Mouse (Mus musculus) forelimb bud, embryonic 11.5 days (tissue): ENCODE results near the gene Gigyf2.
"Not testable (repeated sequence)": the region's sequence is repeated elsewhere in the genome, so short reads cannot be mapped to it uniquely, and the experiment has no call there.

Source experiments
- DNase-seq: peaks from one replicate; pipeline ENCODE4 v3.0.0-alpha.2; 2012; ENCODE audit warnings: low read depth, low spot score

Gene Gigyf2

GRCm38 (mm10) chr1:87447183-87448104 lies 120.6 kb downstream of the Gigyf2 start:
- peak; percentile 49 for DNase-seq

- DNase-seq, result no peak
Observed at GRCm38 (mm10) chr1:87449432-87449831, 122.6 kb downstream of the Gigyf2 start.

- no peak for DNase-seq
Observed at GRCm38 (mm10) chr1:87456425-87456824, 129.6 kb downstream of the Gigyf2 start.

- no peak for DNase-seq
Observed at GRCm38 (mm10) chr1:87458045-87458444, 131.2 kb downstream of the Gigyf2 start.

GRCm38 (mm10) chr1:87459856-87460255 lies 133.1 kb downstream of the Gigyf2 start:
- not testable (repeated sequence) for DNase-seq

- DNase-seq, result no peak
Observed at GRCm38 (mm10) chr1:87467469-87467868, 140.7 kb downstream of the Gigyf2 start.

- no peak for DNase-seq
Observed at GRCm38 (mm10) chr1:87468321-87468720, 141.5 kb downstream of the Gigyf2 start.

- not testable (repeated sequence) for DNase-seq
Observed at GRCm38 (mm10) chr1:87469971-87470370, 143.2 kb downstream of the Gigyf2 start, which contains the start of gene Snorc. Gene Snorc (plus strand): TSS chr1:87470271.

GRCm38 (mm10) chr1:87471914-87472313 lies 145.1 kb downstream of the Gigyf2 start:
- DNase-seq, result no peak

- DNase-seq, result no peak
Observed at GRCm38 (mm10) chr1:87472576-87472975, 145.8 kb downstream of the Gigyf2 start.

- no peak for DNase-seq
Observed at GRCm38 (mm10) chr1:87475076-87475895, 148.5 kb downstream of the Gigyf2 start.

- no peak for DNase-seq
Observed at GRCm38 (mm10) chr1:87482546-87482945, 155.7 kb downstream of the Gigyf2 start.

- DNase-seq, result no peak
Observed at GRCm38 (mm10) chr1:87486386-87486785, 159.6 kb downstream of the Gigyf2 start.

GRCm38 (mm10) chr1:87492285-87492684 lies 165.5 kb downstream of the Gigyf2 start:
- DNase-seq, result no peak

- no peak for DNase-seq
Observed at GRCm38 (mm10) chr1:87493542-87493941, 166.7 kb downstream of the Gigyf2 start.
